Mouse (Mus musculus) megakaryocyte-erythroid progenitor cell, adult 5-6 weeks (primary cell): Measurements from ENCODE around the gene Clstn1. TPM values are rescaled to one million over a fixed set of nuclear protein-coding genes. Genes with fewer than 3 reads are reported as not detected.

Source experiments
- ATAC-seq: replicated peaks from 2 replicates; pipeline ENCODE4 v1.8.0; 2016; ENCODE audit warnings: mild to moderate bottlenecking, inconsistent platforms; ENCODE audit not compliant: severe bottlenecking, poor library complexity, low FRiP score, low TSS enrichment
- total RNA-seq, 2 experiments: library from RNA; stranded (forward) in 1 of 2; stranded (reverse) in 1 of 2; fragments of 200-1000, 215-1000 nt in 1 of 2; fragments of >200 nt in 1 of 2; fragmentation: Nextera tagmentation in 1 of 2; gene quantifications; 2 replicates each; pipeline ENCODE4 v1.2.3; 2014 to 2017

Gene Clstn1
- total RNA-seq, 2 experiments from 2014 or later = 30.4 to 31.2 TPM

DNA sequence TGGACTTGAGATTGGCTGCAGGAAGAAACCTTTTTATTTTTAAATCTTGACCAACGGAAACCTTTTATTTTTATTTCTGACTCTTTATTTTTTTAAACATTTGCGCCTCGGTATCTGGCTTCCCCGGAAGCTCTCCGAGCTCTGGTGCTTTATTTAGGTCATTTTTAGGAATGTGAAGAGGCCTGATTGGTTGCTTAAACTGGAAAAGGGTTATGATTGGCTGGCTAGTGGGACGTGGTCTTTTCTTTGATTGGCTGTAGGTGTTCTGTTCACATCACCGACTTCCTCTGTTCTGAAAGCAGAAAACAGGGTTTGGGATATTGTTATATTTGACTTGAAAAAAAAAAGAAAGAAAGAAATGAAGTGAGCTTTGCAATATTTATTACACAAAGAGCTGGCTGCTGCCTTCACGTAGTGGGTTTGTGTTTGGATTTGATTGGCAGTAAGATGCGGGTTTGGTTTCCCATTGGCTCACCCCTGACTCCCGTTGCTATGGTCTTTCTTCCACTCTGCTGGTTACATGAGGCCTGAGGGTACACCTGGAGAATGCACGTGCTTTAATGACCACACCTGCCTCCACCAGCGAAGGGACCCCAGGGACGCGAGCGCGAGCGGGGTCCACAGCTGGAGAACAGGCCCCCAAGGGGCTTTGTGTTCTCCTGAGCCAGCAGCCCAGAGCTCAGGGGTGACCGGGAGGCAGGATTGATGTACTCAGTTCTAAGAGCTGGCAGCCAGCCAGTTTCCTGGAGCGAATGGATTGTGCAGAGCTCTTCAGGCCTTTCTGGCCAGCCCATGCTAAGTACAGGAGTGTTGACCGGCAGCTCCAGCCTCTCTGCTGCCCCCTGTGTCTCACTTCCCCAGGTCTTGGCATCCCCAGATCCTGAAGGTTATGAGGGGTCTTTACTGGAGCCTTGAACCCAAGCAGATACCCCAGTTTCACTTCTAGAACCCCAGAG, 21.5 kb upstream of the Clstn1 start:
- no peak for ATAC-seq

DNA sequence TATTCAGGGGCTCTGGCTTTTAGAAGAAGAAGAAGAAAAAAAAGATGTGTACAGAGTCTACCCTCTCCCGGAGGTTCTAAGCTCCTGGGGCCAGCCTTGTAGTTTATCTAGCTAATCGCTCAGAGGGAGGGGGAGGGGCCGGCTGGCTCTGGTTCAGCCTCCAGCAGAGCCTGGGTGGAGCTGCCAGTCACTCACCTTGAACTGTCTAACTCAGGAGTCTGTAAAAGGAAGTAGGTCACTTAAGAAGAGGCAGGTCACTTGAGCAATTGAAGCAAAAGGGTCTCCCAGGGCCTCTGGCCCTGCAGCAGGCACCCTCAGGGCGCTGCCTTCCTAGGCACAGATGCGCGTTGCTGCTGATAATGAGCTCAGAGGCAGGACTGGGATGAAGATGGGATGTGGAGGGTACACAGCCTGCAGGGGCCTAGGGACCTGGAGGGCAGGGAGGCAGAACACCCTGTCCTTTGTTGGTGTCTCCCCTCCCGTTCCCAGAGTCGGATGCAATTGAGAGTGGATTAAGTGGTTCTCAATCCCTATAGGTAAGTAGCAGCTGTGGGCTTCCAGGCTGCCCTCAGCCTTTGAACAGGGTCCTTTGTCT, 18.7 kb upstream of the Clstn1 start:
- peak; percentile 58; the same call in 1 of the 2 replicates for ATAC-seq

DNA sequence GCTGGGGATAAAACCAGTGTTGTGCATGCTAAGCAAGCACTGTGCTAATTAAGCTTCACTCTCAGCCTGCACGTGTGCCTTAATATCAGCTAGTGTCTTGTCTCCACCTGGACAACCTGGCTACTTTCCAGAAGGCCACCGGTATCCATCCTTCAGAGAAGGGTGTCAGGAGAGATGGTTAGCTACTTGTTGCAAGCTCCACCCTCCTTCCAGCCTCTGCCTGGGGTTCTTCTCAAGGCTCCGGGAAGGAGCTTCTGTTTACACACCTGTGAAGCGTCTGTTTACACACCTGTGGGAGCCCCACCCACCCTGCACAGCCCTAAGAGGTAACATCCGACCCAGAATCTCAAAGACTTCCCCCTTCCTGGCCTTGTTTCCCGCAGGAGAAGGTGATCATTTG, 17.6 kb upstream of the Clstn1 start:
- ATAC-seq = no peak

DNA sequence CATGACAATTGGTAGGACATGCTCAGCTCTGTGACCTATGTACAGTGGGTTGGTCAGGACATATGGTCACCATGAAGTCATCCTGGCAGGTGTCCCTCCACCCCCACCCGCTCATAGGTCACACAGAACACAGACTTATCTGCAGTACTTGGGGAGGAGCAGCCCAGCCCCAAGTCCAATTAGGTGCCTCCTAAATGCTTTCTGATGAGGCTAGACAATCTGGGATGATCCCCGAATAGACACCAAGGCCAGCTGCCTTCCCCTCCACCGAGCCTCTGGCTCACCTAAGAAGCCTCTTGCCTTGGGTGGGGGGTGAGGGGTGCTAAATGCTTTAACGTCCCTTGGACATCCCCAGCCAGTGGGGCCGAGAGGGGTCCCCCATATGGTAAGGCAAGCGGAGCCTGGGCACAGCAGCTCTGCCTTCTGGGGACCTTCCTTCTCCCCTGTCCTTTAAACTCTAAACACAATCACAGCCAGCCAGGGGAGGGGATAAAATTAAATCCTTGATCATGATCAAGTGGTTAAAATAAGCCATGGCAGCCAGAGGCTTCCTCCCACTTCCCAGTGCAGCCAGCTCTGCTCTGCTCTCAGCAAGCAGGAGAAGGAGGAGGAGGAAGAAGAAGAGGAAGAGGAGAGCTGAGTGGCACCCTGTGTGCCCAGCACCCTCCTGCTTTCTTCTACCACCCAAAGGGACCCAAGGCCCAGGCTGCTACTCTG, 16.3 kb upstream of the Clstn1 start:
- no peak for ATAC-seq

DNA sequence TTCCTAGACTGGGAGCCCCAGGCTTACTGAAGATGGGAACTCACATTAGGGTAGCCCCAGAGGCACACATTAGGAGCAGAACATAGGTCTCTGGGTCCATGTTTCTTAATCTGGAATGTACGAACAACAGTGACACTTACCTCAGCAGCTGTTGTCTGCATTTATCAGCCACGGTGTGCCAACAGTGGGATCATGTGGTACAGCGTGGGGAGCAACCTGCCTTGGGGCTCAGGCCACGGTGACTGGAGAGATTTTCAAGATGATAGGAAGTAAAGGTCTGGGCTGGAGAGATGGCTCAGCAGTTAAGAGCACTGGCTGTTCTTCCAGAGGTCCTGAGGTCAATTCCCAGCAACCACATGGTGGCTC, 15.8 kb upstream of the Clstn1 start:
- no peak for ATAC-seq

DNA sequence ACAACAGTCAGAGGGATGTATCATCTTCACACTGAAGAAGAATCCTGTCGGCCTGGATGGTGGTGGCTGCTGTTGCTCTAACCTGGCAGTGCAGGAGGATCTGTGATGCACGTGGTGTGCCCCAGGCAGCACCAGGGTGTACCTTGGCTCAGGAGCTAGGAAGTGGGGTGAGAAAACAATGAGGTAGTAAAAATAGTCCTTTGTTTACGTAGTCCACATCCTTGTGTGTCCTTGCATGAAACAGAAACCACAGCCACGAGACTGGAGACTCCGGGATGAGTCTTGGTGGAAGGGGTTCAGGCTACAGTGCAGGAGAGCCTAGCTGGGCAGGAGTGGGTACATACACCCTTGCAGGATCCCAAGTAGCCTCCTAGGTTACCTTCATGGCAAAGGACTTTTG, 15.1 kb upstream of the Clstn1 start:
- no peak for ATAC-seq

DNA sequence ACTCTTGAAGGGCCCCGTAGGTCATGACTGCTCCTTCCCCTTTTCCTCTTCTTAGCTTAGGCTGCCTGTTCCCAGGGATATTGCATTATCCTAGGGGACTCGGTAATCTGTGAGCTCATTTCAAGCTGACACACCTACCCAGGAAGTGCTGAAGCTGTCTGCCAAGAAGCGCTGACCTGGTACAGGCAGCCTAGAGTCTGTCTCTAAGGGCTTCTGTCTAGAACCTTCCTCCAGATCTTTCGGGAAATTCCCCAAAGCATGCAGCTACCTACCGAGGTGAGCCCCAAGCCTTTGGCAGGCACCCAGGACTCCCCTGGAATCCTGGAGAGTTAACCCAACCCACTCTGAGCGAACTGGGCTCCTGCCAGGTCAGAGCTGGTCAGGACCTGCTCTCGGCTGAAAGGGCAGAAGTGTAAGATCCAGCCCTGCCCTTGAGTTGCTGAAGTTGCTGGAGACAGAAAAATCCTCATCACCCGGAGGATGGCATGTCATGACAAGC, 14.6 kb upstream of the Clstn1 start:
- ATAC-seq = no peak

DNA sequence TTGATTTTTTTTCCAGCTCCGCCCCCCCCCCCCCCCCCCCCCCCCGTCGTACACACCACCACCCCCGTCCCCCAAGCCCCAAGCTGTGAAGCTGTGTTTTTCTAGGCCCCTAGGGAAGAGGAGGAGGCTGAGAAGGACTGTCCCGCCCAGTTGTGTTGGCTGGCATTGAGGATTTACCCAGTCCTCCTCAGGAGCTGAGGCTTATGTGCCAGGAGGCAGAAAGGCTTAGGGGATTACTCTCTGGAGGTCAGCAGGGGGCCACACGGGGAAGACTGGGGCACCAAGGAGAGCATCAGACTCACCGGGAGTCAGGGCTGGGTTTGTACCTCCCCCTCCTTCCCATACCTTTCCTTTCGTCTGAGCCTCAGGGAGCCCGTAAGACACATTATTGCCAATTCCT, 13.8 kb upstream of the Clstn1 start:
- no peak for ATAC-seq

DNA sequence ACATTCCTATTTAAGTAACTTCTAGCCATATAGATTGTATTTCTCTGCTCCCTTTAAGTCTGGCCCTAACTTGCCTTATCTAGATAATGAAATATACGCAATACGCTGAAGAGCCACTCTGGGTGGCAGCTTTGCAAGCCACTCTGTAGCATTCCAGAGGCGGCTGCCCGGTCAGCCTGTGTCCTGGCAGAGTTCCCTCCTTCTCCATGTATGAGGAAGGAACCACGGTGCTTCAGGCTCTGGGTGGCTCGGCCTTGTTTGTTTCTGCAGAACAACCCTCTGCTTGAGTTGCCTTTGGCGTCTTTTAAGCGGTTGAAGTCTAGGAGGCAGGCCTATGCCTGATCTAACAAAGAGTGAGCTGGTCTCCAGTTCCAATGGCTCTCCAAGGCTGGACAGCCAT, 13.4 kb upstream of the Clstn1 start:
- no peak for ATAC-seq

DNA sequence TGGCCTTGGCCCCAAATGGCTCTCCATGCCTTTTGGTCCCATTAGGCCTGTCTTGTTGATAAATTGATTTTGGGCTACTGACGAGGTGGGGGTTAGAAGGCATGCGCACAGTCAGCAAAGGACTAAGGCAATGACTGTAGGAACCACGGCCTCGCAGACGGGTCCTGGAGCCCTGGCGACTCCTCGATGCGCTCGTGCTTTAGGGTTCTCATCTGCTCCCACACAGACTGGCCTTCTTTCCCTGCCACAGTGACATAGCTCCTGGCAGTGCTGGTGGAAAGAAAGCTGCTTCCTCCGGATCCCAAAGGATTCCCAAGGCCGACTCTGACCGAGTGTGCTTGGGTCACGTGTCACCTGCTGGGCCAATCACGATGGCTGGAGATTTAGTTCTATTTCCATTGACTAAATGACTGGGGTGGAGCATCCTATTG, 11.9 kb upstream of the Clstn1 start:
- ATAC-seq = no peak

DNA sequence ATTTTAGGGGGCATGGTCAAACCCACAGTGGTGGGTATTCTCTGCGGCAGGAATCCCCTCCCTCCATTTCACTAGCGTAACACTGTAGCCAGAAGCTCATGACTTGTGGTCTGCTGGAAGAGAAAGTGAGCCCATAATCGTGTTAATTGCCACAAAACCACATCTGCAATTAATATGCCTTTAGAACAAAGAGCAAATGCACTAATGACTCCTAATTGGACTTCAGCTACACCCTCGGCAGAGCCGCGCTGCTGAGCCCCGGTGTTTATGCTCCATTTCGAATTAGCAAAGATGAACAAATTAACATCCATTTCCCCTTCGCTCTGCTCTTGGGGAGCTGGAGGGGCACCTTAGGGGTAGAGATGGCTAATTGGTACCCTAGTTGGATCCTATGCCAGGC, 10.2 kb upstream of the Clstn1 start:
- ATAC-seq = no peak

DNA sequence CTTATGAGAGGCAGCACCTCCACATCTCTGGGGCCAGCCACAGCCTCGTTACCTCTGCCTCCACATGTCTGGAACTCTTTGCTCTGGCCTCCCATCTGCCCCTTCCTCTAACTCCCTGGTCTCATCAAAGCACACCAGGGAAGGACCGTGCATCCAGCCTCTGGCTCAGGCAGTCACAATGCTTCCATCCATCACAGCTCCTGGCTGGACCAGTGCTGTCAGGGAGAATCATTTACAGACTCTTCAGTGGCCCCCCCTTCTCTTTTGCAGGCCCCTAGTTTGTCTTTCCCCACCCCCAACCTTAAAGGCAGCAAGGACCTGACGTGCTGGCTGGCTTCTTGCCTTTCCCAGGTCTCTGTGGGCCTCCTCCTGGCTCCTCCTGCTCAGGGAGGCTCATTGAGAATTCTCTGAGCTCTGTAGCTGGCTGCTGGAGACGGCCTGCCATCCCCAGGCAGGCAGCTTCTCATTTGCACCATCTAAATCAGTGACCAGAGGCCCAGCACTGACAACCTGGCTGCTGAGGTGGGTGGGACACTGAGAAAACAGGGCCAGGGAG, 9.2 kb upstream of the Clstn1 start:
- no peak for ATAC-seq

DNA sequence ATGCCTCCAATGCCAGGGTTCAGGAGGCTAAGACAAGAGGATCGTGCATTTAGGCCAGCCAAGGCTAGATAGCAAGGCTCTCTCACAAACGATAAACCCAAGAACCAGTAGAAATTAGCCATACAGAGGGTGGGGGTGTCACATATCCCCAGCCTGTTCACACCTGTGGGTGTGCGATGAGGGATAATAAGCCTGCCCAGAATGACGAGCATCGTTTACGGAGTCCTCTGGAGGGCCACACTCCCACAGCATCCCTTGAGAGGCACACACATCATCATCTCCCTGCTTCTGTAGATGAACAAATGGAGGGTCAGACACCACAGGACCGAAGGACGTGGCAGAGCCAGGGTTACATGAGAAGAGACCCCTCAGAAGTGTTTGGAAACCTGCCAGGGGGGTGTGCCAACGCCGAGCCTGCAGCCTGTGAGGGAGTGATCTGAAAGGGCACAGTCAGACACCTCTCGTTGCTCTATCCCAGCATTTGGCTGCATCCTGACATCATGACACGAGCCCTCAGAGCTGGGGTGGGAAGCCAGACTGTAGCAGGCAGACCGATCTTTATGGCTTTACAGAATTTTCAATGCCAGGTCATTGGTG, 8.1 kb upstream of the Clstn1 start:
- ATAC-seq = no peak

DNA sequence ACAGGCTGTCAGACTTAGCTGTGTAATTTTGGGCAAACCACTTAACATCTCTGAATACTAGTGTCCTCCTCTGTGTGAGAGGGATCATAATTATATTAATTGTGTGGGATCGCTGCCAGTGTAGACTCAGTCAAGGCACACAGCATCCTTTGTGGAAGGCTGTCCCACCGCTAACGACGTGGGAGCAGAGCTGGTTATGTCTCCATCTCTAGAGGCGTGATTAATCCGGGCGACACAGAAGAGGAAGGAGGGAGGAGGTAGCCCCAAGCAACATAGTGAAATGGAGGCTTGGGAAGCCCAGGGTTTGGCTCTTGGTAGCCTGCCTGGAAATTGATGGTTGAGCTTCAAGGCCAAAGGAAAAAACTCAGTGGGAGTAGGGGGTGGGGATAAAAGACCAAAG, 7.4 kb upstream of the Clstn1 start:
- ATAC-seq = no peak

DNA sequence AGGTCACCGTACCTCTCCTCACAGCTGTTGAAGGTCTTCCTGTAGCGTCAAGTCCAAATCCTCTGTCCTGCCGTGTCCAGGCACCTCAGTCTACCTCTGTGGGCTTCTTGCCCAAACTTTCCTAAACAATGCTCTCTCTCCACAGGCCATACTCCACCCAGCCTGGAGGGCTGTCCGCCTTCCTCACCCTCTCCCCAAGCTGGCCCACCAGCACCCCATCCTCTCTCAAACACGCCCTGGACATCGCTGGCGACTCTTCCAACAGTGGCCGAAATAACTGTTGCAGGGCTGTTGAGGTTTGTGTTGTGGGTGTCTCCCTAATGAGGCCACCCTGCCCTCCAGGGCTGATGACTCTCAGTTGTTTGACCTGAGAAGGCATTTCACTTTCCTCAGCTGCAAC, 1.0 kb upstream of the Clstn1 start:
- ATAC-seq = no peak

DNA sequence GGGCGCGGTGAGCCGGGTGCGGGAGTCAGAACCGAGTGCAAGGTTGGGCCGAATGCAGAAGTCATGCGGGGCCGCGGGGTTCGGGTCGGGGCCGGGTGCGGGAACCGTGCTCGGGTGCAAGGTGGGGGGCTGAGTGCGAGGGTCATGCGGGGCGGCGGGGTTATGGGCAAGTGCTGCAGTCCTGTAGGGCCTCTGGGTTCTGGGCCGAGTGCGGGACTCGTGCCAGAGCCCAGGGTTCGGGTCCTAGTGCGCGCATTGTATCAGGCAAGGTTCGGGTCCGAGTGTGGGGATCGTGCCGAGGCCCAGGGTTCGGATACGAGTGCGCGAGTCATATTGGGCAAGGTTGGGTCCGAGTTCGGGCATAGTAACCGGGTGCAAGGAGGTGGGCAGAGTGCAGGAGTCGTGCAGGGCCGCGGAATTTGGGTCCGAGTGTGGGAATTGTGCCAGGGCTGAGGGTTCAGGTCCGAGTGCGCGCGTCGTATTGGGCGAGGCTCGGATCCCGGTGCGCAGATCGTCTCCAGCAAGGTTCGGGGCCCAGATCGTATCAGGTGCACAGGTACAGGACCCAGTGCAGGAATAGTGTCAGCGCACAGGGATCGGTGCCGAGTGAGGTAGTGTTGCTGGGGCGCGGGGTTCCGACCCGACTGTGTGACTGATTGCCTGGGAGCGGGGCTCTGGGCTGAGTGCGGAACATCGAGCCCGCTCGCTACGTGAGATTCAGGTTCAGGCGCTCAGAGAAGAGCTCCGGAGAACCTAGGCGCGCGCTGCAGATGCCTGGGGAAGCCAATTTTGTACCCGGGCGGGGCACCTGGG, 721 bp downstream of the Clstn1 start:
- ATAC-seq = peak; percentile 27; the same call in 1 of the 2 replicates

DNA sequence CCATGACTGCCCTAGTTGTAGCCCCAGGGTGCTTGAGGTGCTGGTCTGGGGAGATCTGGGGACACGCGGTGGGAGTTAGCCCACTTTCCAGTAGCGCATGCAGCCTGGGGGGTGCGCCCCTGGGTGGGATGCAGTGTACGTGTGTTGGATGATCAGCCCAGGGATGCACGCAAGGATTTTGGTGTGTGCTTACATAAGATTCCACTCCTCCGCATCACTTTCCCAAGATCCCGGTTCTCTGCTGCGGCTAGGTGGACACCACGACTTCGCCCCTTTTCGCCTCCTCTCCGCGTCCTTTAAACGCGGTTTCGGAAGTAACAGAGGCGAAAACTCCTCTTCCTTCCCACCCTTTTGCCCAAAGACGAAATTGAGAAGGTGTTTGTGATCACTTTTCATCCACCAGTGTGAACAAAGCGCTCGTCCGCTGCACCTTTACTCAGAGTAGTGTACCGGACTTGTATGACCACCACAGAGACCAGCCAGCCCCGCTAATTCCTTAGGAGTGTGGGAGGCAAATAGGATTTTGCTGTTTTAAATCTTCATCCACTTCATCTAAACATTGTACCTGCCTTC, 1.4 kb downstream of the Clstn1 start:
- no peak for ATAC-seq

DNA sequence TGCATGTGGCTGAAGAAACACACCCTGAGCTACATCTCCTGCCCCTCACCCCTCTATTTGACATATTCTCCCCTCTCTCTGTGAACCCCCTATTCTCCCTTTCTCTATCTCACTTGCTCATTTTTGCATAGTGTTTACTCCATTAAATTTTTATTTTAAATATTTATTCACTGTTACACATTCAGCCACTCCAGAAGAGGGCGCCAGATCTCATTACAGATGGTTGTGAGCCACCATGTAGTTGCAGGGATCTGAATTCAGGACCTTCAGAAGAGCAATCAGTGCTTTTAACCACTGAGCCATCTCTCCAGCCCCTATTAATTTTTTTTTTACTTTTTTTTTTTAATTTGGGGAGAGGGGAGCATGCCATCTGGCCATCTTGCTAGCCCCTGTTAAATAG, 3.9 kb downstream of the Clstn1 start:
- no peak for ATAC-seq
